Comparison of ENCODE assay signal across 8 mouse cellular contexts in the genomic region with DNA sequence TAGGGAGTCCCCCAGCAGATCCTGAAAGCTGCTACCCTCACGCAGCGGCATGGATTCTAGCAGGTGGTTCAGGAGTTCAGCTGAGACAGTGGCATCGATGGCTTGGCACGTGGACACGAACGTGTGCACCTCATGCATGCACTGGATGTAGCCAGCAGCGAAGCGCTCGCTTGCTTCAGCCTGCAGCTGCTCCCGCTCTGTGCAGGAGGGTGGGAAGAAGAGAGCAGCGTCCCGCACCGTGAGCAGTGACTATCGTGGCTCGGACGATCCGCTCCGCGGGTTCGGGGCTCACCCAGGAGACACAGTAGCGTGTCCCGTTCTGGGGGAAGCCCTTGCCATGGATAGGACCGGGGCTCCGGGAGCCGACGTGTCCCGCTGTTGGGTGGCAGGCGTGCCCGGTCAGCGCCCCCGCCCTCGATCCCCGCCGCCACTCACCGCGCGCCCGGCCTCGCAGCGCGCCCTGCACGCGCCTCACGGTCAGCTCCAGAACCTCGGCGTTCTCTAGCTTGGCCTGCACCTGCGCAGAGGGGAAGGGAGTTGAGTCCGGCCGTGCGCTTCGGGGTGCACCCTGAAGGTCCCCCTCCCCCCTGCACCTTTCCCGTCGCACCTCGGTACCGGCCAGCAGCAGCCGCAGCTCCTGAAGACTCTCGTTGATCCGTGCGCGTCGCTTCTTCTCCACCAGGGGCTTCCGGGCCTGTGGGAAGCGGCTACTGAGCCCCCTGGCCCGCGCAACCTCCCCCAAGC. TPM values are rescaled to one million over a fixed set of nuclear protein-coding genes. Genes with fewer than 3 reads are reported as not detected.
DNase-seq lines count a peak whose midpoint lies in the region; ATAC-seq and TF ChIP-seq lines count a peak whose summit lies in the region.

No protein-coding gene starts in this region.

- TF ChIP-seq POLR2A in bone marrow, adult 2 months (IDR thresholded peaks at IDR 0.05; ENCODE audit: borderline replicate concordance, control insufficient read depth, low read depth, low read length) = peak; percentile 30; the same call in 1 of the 2 replicates

- peak; percentile 52 to 59 for DNase-seq in right cerebral cortex, postnatal 10 days (ENCODE audit: low spot score in 2 of 2)
- no peak for DNase-seq in right cerebral cortex, adult 2 months (ENCODE audit: low spot score in 2 of 2)
- DNase-seq in right cerebral cortex, postnatal 4 days = peak; percentile 48
- DNase-seq in left cerebral cortex, adult 11 months (ENCODE audit: low spot score) = no peak

- peak overlapping the region; percentile 74 for H3K9ac ChIP-seq in embryonic facial prominence, embryonic 15.5 days
- peak overlapping the region; percentile 70 for H3K9ac ChIP-seq in liver, embryonic 15.5 days

- ATAC-seq in embryonic facial prominence, embryonic 15.5 days (ENCODE audit: insufficient number of reproducible peaks, low FRiP score, low TSS enrichment, low read depth) = peak; percentile 16
- peak; percentile 16 for ATAC-seq in inflammation-experienced regulatory T-cells, adult 6 months
- ATAC-seq in liver, embryonic 15.5 days (ENCODE audit: insufficient read depth) = peak; percentile 43

- H3K9me3 ChIP-seq in embryonic facial prominence, embryonic 15.5 days (replicated peaks) = no peaks in the 10 kb centered on the region
- H3K9me3 ChIP-seq in liver, embryonic 15.5 days (replicated peaks) = no peaks in the 10 kb centered on the region

- no peaks in the 10 kb centered on the region for H3K27me3 ChIP-seq in embryonic facial prominence, embryonic 15.5 days
- H3K27me3 ChIP-seq in liver, embryonic 15.5 days = peaks cover 33% of the 10 kb centered on the region

- peak overlapping the region; percentile 74 for H3K27ac ChIP-seq in bone marrow, adult 2 months (ENCODE audit: control insufficient read depth, insufficient read depth, low read depth, low read length, poor library complexity)
- H3K27ac ChIP-seq in embryonic facial prominence, embryonic 15.5 days (replicated peaks) = peak overlapping the region; percentile 88
- H3K27ac ChIP-seq in liver, embryonic 15.5 days (replicated peaks) = peak overlapping the region; percentile 53; the same call in 1 of the 2 replicates

- H3K4me3 ChIP-seq in bone marrow, adult 2 months (replicated peaks; ENCODE audit: control insufficient read depth, low read depth, low read length) = peak overlapping the region; percentile 84
- H3K4me3 ChIP-seq in embryonic facial prominence, embryonic 15.5 days (replicated peaks) = peak overlapping the region; percentile 84
- peak overlapping the region; percentile 76 for H3K4me3 ChIP-seq in liver, embryonic 15.5 days (replicated peaks)

- H3K4me2 ChIP-seq in embryonic facial prominence, embryonic 15.5 days (replicated peaks) = peak overlapping the region; percentile 96
- peak overlapping the region; percentile 97 for H3K4me2 ChIP-seq in liver, embryonic 15.5 days

- H3K36me3 ChIP-seq in embryonic facial prominence, embryonic 15.5 days = 0 out of 2 replicates have a peak, but pooled peaks cover 5% of the 10 kb centered on the region
- no peaks in the 10 kb centered on the region; the same call in 1 of the 2 replicates for H3K36me3 ChIP-seq in liver, embryonic 15.5 days (replicated peaks)

- TF ChIP-seq CTCF in bone marrow, adult 2 months (IDR thresholded peaks at IDR 0.05; ENCODE audit: control insufficient read depth, insufficient read depth, low read length) = no peak

- 6% methylated on average over 65 of the region's 65 CpGs for WGBS in bone marrow, adult 2 months
- WGBS in embryonic facial prominence, embryonic 15.5 days = 3% methylated on average over 63 of the region's 65 CpGs
- 4% methylated on average over 62 of the region's 65 CpGs for WGBS in liver, embryonic 15.5 days (ENCODE audit: insufficient replicate concordance)

- peaks cover 2% of the 10 kb centered on the region for H3K4me1 ChIP-seq in bone marrow, adult 2 months (ENCODE audit: control insufficient read depth, insufficient read depth, low read length)
- peaks cover 35% of the 10 kb centered on the region for H3K4me1 ChIP-seq in embryonic facial prominence, embryonic 15.5 days
- peaks cover 30% of the 10 kb centered on the region for H3K4me1 ChIP-seq in liver, embryonic 15.5 days (replicated peaks)

RNA-seq across cellular contexts. Expression of gene Hes6, which starts 1.4 kb away (rescaled TPM):
- 23.3 and 32.9 TPM in 2 replicates for polyA plus RNA-seq in bone marrow, adult 2 months (2011; ENCODE audit: insufficient read depth, insufficient read length, low replicate concordance, missing spikeins)
- 144 and 145 TPM in 2 replicates for polyA plus RNA-seq in embryonic facial prominence, embryonic 15.5 days (2015; fragmentation: Nextera tagmentation; extraction: Ambion mirVana)
- 10 to 100 TPM; 11.0 to 13.3 (median 11.4) TPM for polyA plus RNA-seq in inflammation-experienced regulatory T-cells, adult 6 months (2017; shearing (Covaris generic))
- 21.1 and 24.1 TPM in 2 replicates for polyA plus RNA-seq in liver, embryonic 15.5 days (2015; fragmentation: Nextera tagmentation; extraction: Ambion mirVana)

RNA-seq across cellular contexts. Expression of gene Ilkap, which starts 13.8 kb away (rescaled TPM):
- 111 and 202 TPM in 2 replicates for polyA plus RNA-seq in bone marrow, adult 2 months (2011; ENCODE audit: insufficient read depth, insufficient read length, low replicate concordance, missing spikeins)
- polyA plus RNA-seq in embryonic facial prominence, embryonic 15.5 days (2015; fragmentation: Nextera tagmentation; extraction: Ambion mirVana) = 148 TPM in 2 replicates
- 10 to 100 TPM; 30.1 to 46.9 (median 37.7) TPM for polyA plus RNA-seq in inflammation-experienced regulatory T-cells, adult 6 months (2017; shearing (Covaris generic))
- 67.7 and 69.9 TPM in 2 replicates for polyA plus RNA-seq in liver, embryonic 15.5 days (2015; fragmentation: Nextera tagmentation; extraction: Ambion mirVana)

RNA-seq across cellular contexts. Expression of gene Erfe, which starts 46.2 kb away (rescaled TPM):
- polyA plus RNA-seq in bone marrow, adult 2 months (2011; ENCODE audit: insufficient read depth, insufficient read length, low replicate concordance, missing spikeins) = 0.68 and 5.2 TPM in 2 replicates
- 2.2 and 2.4 TPM in 2 replicates for polyA plus RNA-seq in embryonic facial prominence, embryonic 15.5 days (2015; fragmentation: Nextera tagmentation; extraction: Ambion mirVana)
- not detected for polyA plus RNA-seq in inflammation-experienced regulatory T-cells, adult 6 months (2017; shearing (Covaris generic))
- polyA plus RNA-seq in liver, embryonic 15.5 days (2015; fragmentation: Nextera tagmentation; extraction: Ambion mirVana) = 3.2 and 4.2 TPM in 2 replicates

RNA-seq across cellular contexts. Expression of gene Per2, which starts 46.7 kb away (rescaled TPM):
- polyA plus RNA-seq in bone marrow, adult 2 months (2011; ENCODE audit: insufficient read depth, insufficient read length, low replicate concordance, missing spikeins) = 2.3 and 9.4 TPM in 2 replicates
- polyA plus RNA-seq in embryonic facial prominence, embryonic 15.5 days (2015; fragmentation: Nextera tagmentation; extraction: Ambion mirVana) = 3.6 and 4.4 TPM in 2 replicates
- 1 to 10 TPM in 2 of 3 experiments, under 1 TPM in 1; 0.69 to 1.6 (median 1.2) TPM for polyA plus RNA-seq in inflammation-experienced regulatory T-cells, adult 6 months (2017; shearing (Covaris generic))
- 2.3 and 3.3 TPM in 2 replicates for polyA plus RNA-seq in liver, embryonic 15.5 days (2015; fragmentation: Nextera tagmentation; extraction: Ambion mirVana)

Comparison
In these comparisons a context has a peak if more than half of its experiments do, and no peak if none do; other contexts are left out.
1. DNase-seq: peak in right cerebral cortex, postnatal 10 days (2 of 2) and right cerebral cortex, postnatal 4 days (single experiment); none in right cerebral cortex, adult 2 months (0 of 2) and left cerebral cortex, adult 11 months (single experiment).
2. Peak in every context shown above with its lines, with median percentiles within 50 percentile points of each other: H3K27ac ChIP-seq, H3K4me3 ChIP-seq and ATAC-seq.